Mouse (Mus musculus): ENCODE measurements at regions not wholly inside any gene's neighbourhood (a gene's known extent, or its start where the extent isn't known, plus 50 kb on each side); places are given as distances from the start of the nearest gene placed in this dataset.
A peak's percentile ranks its signal among the peaks of the same experiment; 100 is the strongest.
"Not testable (repeated sequence)": the region's sequence is repeated elsewhere in the genome, so short reads cannot be mapped to it uniquely, and the experiment has no call there.

DNA sequence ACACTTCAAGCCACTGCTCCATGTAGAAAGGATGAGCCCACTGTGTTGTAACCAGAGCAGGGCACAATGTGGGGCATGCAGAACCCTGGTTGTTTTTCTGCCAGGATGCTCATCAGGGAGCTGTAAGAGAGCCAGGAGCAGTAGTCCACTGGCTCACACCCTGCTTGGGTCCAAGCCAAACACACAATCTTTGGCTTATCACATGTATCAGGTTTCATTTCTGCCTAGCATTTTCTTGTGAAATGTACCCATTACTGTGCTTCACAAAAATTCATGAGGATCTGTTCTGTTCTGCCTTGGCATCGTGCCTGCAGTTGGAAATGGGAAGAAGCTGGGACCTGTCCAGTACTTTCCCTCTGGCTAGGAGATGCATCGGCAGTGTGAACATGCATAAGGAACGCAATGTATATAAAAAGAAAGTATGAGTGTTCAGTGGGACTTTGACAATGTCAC is 491.6 kb upstream of the Igfbp3 start:
- H3K27ac ChIP-seq (ENCODE audit: insufficient read depth, low read length), result no peak overlapping the region
- TF ChIP-seq POLR2A (IDR thresholded peaks at IDR 0.05; ENCODE audit: borderline replicate concordance, insufficient read depth, low read length), result no peak
- no peak for TF ChIP-seq CTCF (IDR thresholded peaks at IDR 0.05; ENCODE audit: borderline replicate concordance, insufficient read depth, low read depth, low read length)
- no peak overlapping the region for H3K4me3 ChIP-seq (replicated peaks; ENCODE audit: insufficient read depth, low read depth, low read length)
- no peaks in the 10 kb centered on the region; the same call in 1 of the 2 replicates for H3K4me1 ChIP-seq (ENCODE audit: control insufficient read depth, insufficient read depth, low read length)
- peak; percentile 81 to 89 for DNase-seq
- H3K27me3 ChIP-seq (ENCODE audit: control insufficient read depth, insufficient read depth, low read length), result no peaks in the 10 kb centered on the region; the same call in 1 of the 2 replicates
- 8% methylated on average over 3 of the region's 3 CpGs for WGBS

DNA sequence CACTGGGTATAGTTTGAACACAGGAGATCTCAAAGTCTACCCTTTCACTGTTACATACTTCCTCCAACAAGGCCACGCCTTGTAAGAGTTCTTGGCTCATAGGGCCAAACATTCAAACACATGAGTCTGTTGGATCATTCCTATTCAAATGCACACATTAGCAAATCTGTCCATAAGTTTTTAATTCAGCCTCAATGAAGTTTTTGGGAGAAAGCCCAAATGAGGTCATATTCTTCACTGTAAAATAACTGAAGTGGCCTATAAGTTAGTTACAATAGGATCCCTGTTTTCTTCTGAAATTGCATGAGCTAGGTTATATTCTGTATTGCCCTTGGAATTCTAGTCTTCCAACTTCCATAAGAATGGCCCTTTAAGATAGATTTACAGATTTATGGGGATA is 483.9 kb upstream of the Igfbp3 start:
- H3K4me3 ChIP-seq (replicated peaks; ENCODE audit: insufficient read depth, low read depth, low read length), result no peak overlapping the region
- TF ChIP-seq CTCF (IDR thresholded peaks at IDR 0.05; ENCODE audit: borderline replicate concordance, insufficient read depth, low read depth, low read length) (no peak), POLR2A (IDR thresholded peaks at IDR 0.05; ENCODE audit: borderline replicate concordance, insufficient read depth, low read length) (no peak)
- no peak overlapping the region for H3K27ac ChIP-seq (ENCODE audit: insufficient read depth, low read length)
- no peak for DNase-seq
- WGBS, result 77% methylated on average over 1 of the region's 1 CpGs
- no peaks in the 10 kb centered on the region for H3K4me1 ChIP-seq (ENCODE audit: control insufficient read depth, insufficient read depth, low read length)
- H3K27me3 ChIP-seq (ENCODE audit: control insufficient read depth, insufficient read depth, low read length), result no peaks in the 10 kb centered on the region

DNA sequence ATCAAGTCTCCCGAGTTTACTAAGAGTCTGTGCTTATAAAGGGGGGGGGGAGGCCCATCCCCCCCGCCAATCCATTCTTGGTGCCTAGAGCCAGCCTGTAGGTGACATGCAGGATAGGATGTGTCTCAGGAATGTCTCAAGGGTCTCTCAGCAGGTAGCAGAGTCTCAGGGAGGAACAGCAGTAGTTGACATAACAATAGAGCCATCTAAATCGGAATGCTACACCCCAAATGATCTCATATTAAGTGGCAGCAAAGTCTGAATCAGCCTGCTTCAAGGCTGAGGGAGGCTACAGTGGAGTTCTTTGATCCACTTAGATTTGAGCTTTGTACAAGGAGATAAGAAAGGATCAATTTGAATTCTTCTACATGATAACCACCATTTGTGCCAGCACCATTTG is 476.0 kb upstream of the Igfbp3 start:
- not testable (repeated sequence) for H3K27me3 ChIP-seq (ENCODE audit: control insufficient read depth, insufficient read depth, low read length); H3K4me3 ChIP-seq (replicated peaks; ENCODE audit: insufficient read depth, low read depth, low read length)
- WGBS, result 62% methylated on average over 3 of the region's 3 CpGs

DNA sequence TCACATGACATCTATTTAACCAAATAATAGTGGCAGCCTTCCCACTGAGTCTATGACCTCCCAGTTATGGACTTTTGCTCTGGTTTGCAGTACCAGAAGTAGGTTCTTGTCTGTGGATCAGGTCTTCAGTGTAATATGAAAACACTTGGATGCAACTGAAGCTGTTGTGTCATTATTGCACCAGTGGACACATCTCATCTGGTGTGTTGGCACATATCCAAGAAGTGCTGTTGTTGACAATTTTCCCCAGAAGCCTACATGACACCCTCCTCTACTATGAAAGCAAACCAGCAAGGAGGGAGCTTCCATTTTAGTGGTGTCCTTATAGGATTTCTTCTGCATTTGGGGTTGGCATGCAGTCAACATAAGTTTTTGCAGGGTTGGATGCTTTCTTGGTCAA is 459.1 kb upstream of the Igfbp3 start:
- Histone ChIP-seq H3K4me3 (replicated peaks; ENCODE audit: insufficient read depth, low read depth, low read length) (no peak overlapping the region), H3K4me1 (ENCODE audit: control insufficient read depth, insufficient read depth, low read length) (no peaks in the 10 kb centered on the region), H3K27ac (ENCODE audit: insufficient read depth, low read length) (no peak overlapping the region), H3K27me3 (ENCODE audit: control insufficient read depth, insufficient read depth, low read length) (no peaks in the 10 kb centered on the region)
- DNase-seq, result no peak
- no peak for TF ChIP-seq CTCF (IDR thresholded peaks at IDR 0.05; ENCODE audit: borderline replicate concordance, insufficient read depth, low read depth, low read length)
- TF ChIP-seq POLR2A (IDR thresholded peaks at IDR 0.05; ENCODE audit: borderline replicate concordance, insufficient read depth, low read length), result no peak

More for the DNA sequence above, 476.0 kb upstream of the Igfbp3 start:
- H3K27ac ChIP-seq (ENCODE audit: insufficient read depth, low read length); DNase-seq; H3K4me1 ChIP-seq (ENCODE audit: control insufficient read depth, insufficient read depth, low read length): not testable (repeated sequence)

DNA sequence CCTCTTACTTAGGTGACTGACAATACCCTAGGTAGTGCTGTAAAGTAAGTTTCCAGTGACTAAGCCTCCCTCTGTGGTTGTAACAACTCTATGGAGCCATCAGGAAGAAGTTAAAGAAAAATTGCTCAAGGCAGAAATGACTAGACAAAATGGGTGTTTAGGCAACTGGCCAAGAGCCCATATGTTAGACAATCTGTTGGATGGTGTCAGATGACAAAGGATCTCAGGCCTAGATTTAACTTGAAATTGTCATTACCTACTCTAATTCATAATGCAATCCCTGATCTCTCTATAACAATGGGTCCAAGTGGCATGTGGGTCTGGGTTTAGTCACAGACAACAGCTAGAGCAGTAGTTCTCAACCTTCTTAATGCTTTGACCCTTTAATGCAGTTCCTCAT is 416.9 kb upstream of the Igfbp3 start:
- H3K27ac ChIP-seq (ENCODE audit: insufficient read depth, low read length), result no peak overlapping the region
- TF ChIP-seq POLR2A (IDR thresholded peaks at IDR 0.05; ENCODE audit: borderline replicate concordance, insufficient read depth, low read length) (no peak), CTCF (IDR thresholded peaks at IDR 0.05; ENCODE audit: borderline replicate concordance, insufficient read depth, low read depth, low read length) (no peak)
- no peak overlapping the region for H3K4me3 ChIP-seq (replicated peaks; ENCODE audit: insufficient read depth, low read depth, low read length)
- peak; percentile 30 to 69 for DNase-seq
- no peaks in the 10 kb centered on the region for H3K27me3 ChIP-seq (ENCODE audit: control insufficient read depth, insufficient read depth, low read length)
- H3K4me1 ChIP-seq (ENCODE audit: control insufficient read depth, insufficient read depth, low read length), result no peaks in the 10 kb centered on the region

DNA sequence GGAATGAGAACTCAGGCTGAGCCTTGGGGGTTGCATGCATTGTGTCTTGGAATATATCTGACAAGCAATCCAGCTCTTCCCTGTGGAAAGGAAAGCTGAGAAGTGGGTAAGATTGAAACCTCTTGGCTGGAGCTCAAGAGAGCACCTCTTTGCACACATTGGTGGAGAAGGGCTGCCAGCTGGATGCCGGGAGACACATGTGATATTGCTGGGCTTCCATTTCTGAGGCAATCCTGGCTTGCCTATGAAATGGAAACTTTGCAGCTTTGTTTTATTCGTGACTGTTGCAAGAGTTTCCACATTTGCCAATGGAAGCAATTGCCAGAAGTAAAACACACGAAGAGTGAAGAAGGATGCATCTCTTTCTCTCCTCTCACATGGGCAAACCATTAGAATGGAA is 411.5 kb upstream of the Igfbp3 start:
- WGBS, result 33% methylated on average over 3 of the region's 3 CpGs
- DNase-seq, result no peak

DNA sequence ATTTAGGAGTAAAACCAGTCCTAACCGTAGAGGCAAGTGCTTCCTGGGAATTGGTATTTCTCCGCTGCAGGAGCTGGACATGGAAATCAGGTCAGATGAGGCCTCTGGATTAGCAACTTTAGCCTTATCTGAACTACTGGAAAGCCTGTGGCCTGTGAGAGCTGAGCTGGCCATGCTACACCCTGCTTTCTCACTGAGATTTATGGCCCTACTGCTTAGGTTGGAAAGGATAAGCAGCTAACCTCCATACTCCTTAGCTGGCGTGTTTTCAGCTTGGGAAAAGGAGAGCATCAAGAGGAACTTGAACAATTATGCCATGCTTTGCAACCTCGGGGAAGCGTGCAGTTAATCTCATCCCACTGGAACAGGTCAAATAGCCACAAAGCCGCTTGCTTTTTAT is 406.6 kb upstream of the Igfbp3 start:
- H3K4me3 ChIP-seq (replicated peaks; ENCODE audit: insufficient read depth, low read depth, low read length), result no peak overlapping the region
- 89% methylated on average over 6 of the region's 6 CpGs for WGBS
- no peaks in the 10 kb centered on the region for H3K4me1 ChIP-seq (ENCODE audit: control insufficient read depth, insufficient read depth, low read length)
- DNase-seq, result no peak
- H3K27ac ChIP-seq (ENCODE audit: insufficient read depth, low read length), result no peak overlapping the region
- TF ChIP-seq POLR2A (IDR thresholded peaks at IDR 0.05; ENCODE audit: borderline replicate concordance, insufficient read depth, low read length) (no peak), CTCF (IDR thresholded peaks at IDR 0.05; ENCODE audit: borderline replicate concordance, insufficient read depth, low read depth, low read length) (no peak)
- no peaks in the 10 kb centered on the region for H3K27me3 ChIP-seq (ENCODE audit: control insufficient read depth, insufficient read depth, low read length)

More for the DNA sequence above, 411.5 kb upstream of the Igfbp3 start:
- TF ChIP-seq CTCF (IDR thresholded peaks at IDR 0.05; ENCODE audit: borderline replicate concordance, insufficient read depth, low read depth, low read length) (no peak), POLR2A (IDR thresholded peaks at IDR 0.05; ENCODE audit: borderline replicate concordance, insufficient read depth, low read length) (no peak)
- Histone ChIP-seq H3K27ac (ENCODE audit: insufficient read depth, low read length) (no peak overlapping the region), H3K27me3 (ENCODE audit: control insufficient read depth, insufficient read depth, low read length) (no peaks in the 10 kb centered on the region), H3K4me3 (replicated peaks; ENCODE audit: insufficient read depth, low read depth, low read length) (no peak overlapping the region), H3K4me1 (ENCODE audit: control insufficient read depth, insufficient read depth, low read length) (no peaks in the 10 kb centered on the region)

DNA sequence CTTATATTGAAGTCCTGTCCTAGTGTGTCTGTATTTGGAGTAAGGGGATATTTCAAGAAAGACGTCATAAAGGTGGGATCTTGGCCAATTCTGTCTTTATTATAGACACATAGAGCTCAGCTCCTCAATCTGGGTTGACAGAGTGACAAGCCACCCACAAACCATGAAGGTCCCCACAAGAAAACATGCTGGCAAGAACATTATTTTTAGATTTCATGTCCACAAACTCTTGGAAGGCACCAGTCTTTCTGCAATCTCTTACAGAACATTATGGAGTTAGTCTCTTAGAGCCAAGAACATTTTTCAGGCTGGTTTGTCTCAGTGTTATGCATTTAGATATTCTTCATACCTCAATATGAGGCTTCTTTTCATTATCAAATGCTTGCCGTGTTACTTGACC is 397.0 kb upstream of the Igfbp3 start:
- no peak overlapping the region for H3K4me3 ChIP-seq (replicated peaks; ENCODE audit: insufficient read depth, low read depth, low read length)
- 64% methylated on average over 2 of the region's 2 CpGs for WGBS
- H3K4me1 ChIP-seq (ENCODE audit: control insufficient read depth, insufficient read depth, low read length), result no peaks in the 10 kb centered on the region
- no peak for DNase-seq
- no peak for TF ChIP-seq CTCF (IDR thresholded peaks at IDR 0.05; ENCODE audit: borderline replicate concordance, insufficient read depth, low read depth, low read length)
- TF ChIP-seq POLR2A (IDR thresholded peaks at IDR 0.05; ENCODE audit: borderline replicate concordance, insufficient read depth, low read length), result no peak
- no peak overlapping the region for H3K27ac ChIP-seq (ENCODE audit: insufficient read depth, low read length)
- H3K27me3 ChIP-seq (ENCODE audit: control insufficient read depth, insufficient read depth, low read length), result no peaks in the 10 kb centered on the region

DNA sequence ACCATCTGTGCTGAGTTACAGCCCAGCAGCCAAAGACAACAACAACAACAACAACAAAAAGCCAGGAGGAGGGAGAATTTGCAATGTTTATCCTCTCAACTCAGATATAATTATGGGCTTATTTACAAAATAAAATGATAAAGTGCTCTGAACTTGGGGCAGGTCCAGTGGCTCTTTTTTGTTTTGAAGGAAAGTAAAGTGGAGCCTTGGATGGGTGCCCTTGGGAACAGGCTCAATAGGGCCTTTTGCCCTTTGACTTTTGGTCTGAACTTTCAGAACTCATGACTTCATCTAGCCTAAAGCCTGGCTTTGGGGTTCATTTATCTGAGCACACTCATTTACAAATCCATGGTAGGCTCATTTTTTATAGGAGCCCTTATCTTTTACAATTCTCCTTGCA is 396.2 kb upstream of the Igfbp3 start:
- TF ChIP-seq POLR2A (IDR thresholded peaks at IDR 0.05; ENCODE audit: borderline replicate concordance, insufficient read depth, low read length), result no peak
- no peak for TF ChIP-seq CTCF (IDR thresholded peaks at IDR 0.05; ENCODE audit: borderline replicate concordance, insufficient read depth, low read depth, low read length)
- H3K4me1 ChIP-seq (ENCODE audit: control insufficient read depth, insufficient read depth, low read length), result no peaks in the 10 kb centered on the region
- H3K27me3 ChIP-seq (ENCODE audit: control insufficient read depth, insufficient read depth, low read length), result no peaks in the 10 kb centered on the region
- DNase-seq, result no peak
- H3K4me3 ChIP-seq (replicated peaks; ENCODE audit: insufficient read depth, low read depth, low read length), result no peak overlapping the region
- H3K27ac ChIP-seq (ENCODE audit: insufficient read depth, low read length), result no peak overlapping the region

Data from cerebellum, adult 2 months (tissue).